Mouse (Mus musculus) CH12.LX (cell line): ENCODE data around the gene Rtel1.

Source experiments
- POLR2A ChIP-seq: IDR thresholded peaks from 2 replicates; pipeline ENCODE4 v1.6.1; 2011; ENCODE audit warnings: low read depth, mild to moderate bottlenecking, improper control_type of control experiment, low read length
- RAD21 ChIP-seq: IDR thresholded peaks from 2 replicates; pipeline ENCODE4 v1.6.1; 2011; ENCODE audit warnings: low read depth, mild to moderate bottlenecking, low read length, improper control_type of control experiment, moderate library complexity
- SIN3A ChIP-seq: IDR thresholded peaks from 2 replicates; pipeline ENCODE4 v1.6.1; 2012; ENCODE audit warnings: low read length, improper control_type of control experiment, inconsistent platforms
- TBP ChIP-seq: conservative IDR thresholded peaks from 2 replicates; pipeline ENCODE4 v1.6.1; 2011; ENCODE audit warnings: low read depth, low read length, improper control_type of control experiment
- ZC3H11A ChIP-seq: IDR thresholded peaks from 2 replicates; pipeline ENCODE4 v1.6.1; 2012; ENCODE audit warnings: low read depth, mild to moderate bottlenecking, inconsistent platforms, low read length, improper control_type of control experiment

- TF ChIP-seq RAD21 (no peak), SIN3A (no peak), ZC3H11A (no peak), TBP (no peak), POLR2A (no peak)
These were observed 82.0 kb downstream of the Rtel1 start for GRCm38 (mm10) chr2:181401497-181401896.
